Mouse (Mus musculus): Measurements from ENCODE around the gene Ppp1r13l.

DNA sequence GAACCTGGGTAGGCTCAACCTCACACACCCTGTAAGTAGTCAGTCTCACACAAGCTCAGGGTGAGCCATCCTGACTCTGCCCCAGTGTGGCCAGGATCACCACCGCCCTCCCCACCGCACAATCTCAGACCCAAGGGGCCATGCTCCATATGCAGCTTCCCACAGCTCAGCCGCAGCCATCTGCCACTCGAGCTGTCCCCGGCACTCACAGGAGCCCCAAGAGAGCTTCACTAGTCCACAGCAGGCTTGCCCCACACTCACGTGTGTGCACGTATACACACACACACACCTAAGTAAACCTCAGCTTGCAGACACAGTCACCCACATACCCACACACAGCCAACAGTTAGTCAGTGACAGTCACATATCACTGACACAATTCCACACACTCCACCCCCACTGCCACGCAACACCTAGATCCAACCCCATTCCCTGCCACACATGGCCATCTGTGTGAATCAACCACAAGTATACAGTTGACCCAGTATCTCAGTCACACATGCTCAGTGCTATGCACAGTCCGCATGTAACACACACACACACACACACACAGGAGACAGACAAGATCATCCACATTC is 43.1 kb downstream of the Ppp1r13l start:
- no peak for TF ChIP-seq FLI1 (IDR thresholded peaks at IDR 0.05; ENCODE audit: low read length)
- no peak for TF ChIP-seq GATA1 (IDR thresholded peaks at IDR 0.05; ENCODE audit: borderline replicate concordance, low read length)

Measured in megakaryocyte, embryonic 14.5 days (primary cell).